Mouse (Mus musculus): ENCODE results near the gene Bach1.
"Not testable (repeated sequence)": the region's sequence is repeated elsewhere in the genome, so short reads cannot be mapped to it uniquely, and the experiment has no call there.

Gene Bach1

GRCm38 (mm10) chr16:87680912-87681634 is 17.7 kb upstream of the Bach1 start:
- no peak for DNase-seq (ENCODE audit: low spot score in 2 of 2)

- DNase-seq (ENCODE audit: low spot score in 2 of 2) = no peak
Observed at GRCm38 (mm10) chr16:87681848-87682247, 16.9 kb upstream of the Bach1 start.

GRCm38 (mm10) chr16:87686458-87686857 is 12.3 kb upstream of the Bach1 start:
- no peak for DNase-seq (ENCODE audit: low spot score in 2 of 2)

- no peak for DNase-seq (ENCODE audit: low spot score in 2 of 2)
Observed at GRCm38 (mm10) chr16:87687346-87687745, 11.4 kb upstream of the Bach1 start.

- not testable (repeated sequence) for DNase-seq (ENCODE audit: low spot score in 2 of 2)
Observed at GRCm38 (mm10) chr16:87688328-87688727, 10.4 kb upstream of the Bach1 start.

- not testable (repeated sequence) for DNase-seq (ENCODE audit: low spot score in 2 of 2)
Observed at GRCm38 (mm10) chr16:87688823-87689222, 9.9 kb upstream of the Bach1 start.

- DNase-seq (ENCODE audit: low spot score in 2 of 2) = peak; percentile 40 to 41
Observed at GRCm38 (mm10) chr16:87689225-87689624, 9.5 kb upstream of the Bach1 start.

GRCm38 (mm10) chr16:87690506-87690905 is 8.2 kb upstream of the Bach1 start:
- DNase-seq (ENCODE audit: low spot score in 2 of 2) = no peak

GRCm38 (mm10) chr16:87691102-87691501 is 7.6 kb upstream of the Bach1 start:
- DNase-seq (ENCODE audit: low spot score in 2 of 2) = no peak

- DNase-seq (ENCODE audit: low spot score in 2 of 2) = no peak
Observed at GRCm38 (mm10) chr16:87692591-87692990, 6.2 kb upstream of the Bach1 start.

- DNase-seq (ENCODE audit: low spot score in 2 of 2) = no peak
Observed at GRCm38 (mm10) chr16:87697707-87698365, 909 bp upstream of the Bach1 start.

- DNase-seq (ENCODE audit: low spot score in 2 of 2) = no peak
Observed at GRCm38 (mm10) chr16:87699306-87699692, 554 bp downstream of the Bach1 start.

- peak in 1 of 2 experiments; percentile 30 for DNase-seq (ENCODE audit: low spot score in 2 of 2)
Observed at GRCm38 (mm10) chr16:87699693-87700394, 1.1 kb downstream of the Bach1 start.

GRCm38 (mm10) chr16:87700395-87700765 is 1.6 kb downstream of the Bach1 start:
- no peak for DNase-seq (ENCODE audit: low spot score in 2 of 2)

- no peak for DNase-seq (ENCODE audit: low spot score in 2 of 2)
Observed at GRCm38 (mm10) chr16:87701891-87702290, 3.1 kb downstream of the Bach1 start.

GRCm38 (mm10) chr16:87702881-87703280 is 4.1 kb downstream of the Bach1 start:
- no peak for DNase-seq (ENCODE audit: low spot score in 2 of 2)

- no peak for DNase-seq (ENCODE audit: low spot score in 2 of 2)
Observed at GRCm38 (mm10) chr16:87704225-87704624, 5.5 kb downstream of the Bach1 start.

GRCm38 (mm10) chr16:87705892-87706589 is 7.3 kb downstream of the Bach1 start:
- DNase-seq (ENCODE audit: low spot score in 2 of 2) = no peak

- DNase-seq (ENCODE audit: low spot score in 2 of 2) = no peak
Observed at GRCm38 (mm10) chr16:87707335-87707734, 8.6 kb downstream of the Bach1 start.

GRCm38 (mm10) chr16:87708570-87708969 is 9.8 kb downstream of the Bach1 start:
- no peak for DNase-seq (ENCODE audit: low spot score in 2 of 2)

GRCm38 (mm10) chr16:87709144-87709543 is 10.4 kb downstream of the Bach1 start:
- DNase-seq (ENCODE audit: low spot score in 2 of 2) = no peak

GRCm38 (mm10) chr16:87709971-87710370 is 11.2 kb downstream of the Bach1 start:
- no peak for DNase-seq (ENCODE audit: low spot score in 2 of 2)
